Mouse (Mus musculus): ENCODE results near the gene Slc52a3. TPM values are rescaled to one million over a fixed set of nuclear protein-coding genes. Genes with fewer than 3 reads are reported as not detected.

Gene Slc52a3
- polyA plus RNA-seq, 1 experiment from 2014 or later, result 1.3 TPM

DNA sequence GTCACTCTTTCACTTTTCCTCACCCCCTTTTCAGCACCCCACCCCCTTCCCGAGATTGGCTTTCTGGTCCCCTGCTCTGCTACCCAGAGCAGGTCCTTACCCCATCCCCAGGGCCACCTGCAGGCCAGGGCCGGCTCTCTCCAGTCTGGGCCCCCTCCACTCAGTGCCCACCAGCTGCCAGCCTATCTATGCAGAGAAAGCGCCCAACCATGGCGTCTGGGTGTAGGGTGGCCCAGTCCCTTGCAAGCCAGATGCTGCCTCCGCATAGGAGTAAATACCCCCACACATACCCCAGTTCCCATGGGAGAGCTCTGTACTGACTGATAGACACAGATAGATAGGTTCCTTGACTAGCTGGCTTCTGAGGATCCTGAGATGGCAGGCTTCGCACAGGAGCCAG, 4.4 kb downstream of the Slc52a3 start:
- H3K36me3 ChIP-seq (replicated peaks), result no peaks in the 10 kb centered on the region
- H3K27me3 ChIP-seq, result peaks cover 48% of the 10 kb centered on the region
- ATAC-seq (ENCODE audit: insufficient read depth), result no peak
- no peak overlapping the region for H3K4me2 ChIP-seq
- H3K27ac ChIP-seq (replicated peaks), result no peak overlapping the region
- peaks cover 43% of the 10 kb centered on the region for H3K4me1 ChIP-seq (replicated peaks)
- H3K9me3 ChIP-seq (replicated peaks), result no peaks in the 10 kb centered on the region
- no peak overlapping the region for H3K9ac ChIP-seq
- WGBS (ENCODE audit: insufficient replicate concordance), result 64% methylated on average over 6 of the region's 6 CpGs
- H3K4me3 ChIP-seq (replicated peaks), result no peak overlapping the region

DNA sequence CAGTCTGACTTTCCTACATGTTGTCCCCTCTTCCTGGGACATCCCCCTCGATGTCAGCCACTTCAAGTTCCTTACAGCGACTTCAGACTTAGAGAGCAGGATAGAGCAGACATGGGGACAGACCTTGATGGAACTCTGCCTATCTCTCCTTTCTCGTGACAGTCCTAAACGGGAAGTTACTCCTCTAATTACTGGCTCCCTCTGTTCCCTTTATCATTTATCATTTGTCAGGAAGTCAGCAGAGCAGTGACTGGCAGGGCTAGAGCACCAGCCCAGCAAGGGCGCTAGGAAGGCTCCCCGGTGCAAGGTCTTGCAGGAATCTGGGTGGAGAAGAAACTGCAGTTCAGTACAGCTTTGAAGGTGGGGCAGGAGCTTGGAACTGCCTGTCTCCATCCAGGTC, 6.2 kb downstream of the Slc52a3 start:
- no peak overlapping the region for H3K27ac ChIP-seq (replicated peaks)
- no peak overlapping the region for H3K4me2 ChIP-seq
- H3K4me1 ChIP-seq (replicated peaks), result peaks cover 28% of the 10 kb centered on the region
- no peak overlapping the region for H3K4me3 ChIP-seq (replicated peaks)
- no peak for ATAC-seq (ENCODE audit: insufficient read depth)
- no peak overlapping the region for H3K9ac ChIP-seq
- peaks cover 37% of the 10 kb centered on the region for H3K27me3 ChIP-seq
- H3K9me3 ChIP-seq (replicated peaks), result no peaks in the 10 kb centered on the region
- 11% methylated on average over 6 of the region's 6 CpGs for WGBS (ENCODE audit: insufficient replicate concordance)
- no peaks in the 10 kb centered on the region for H3K36me3 ChIP-seq (replicated peaks)

DNA sequence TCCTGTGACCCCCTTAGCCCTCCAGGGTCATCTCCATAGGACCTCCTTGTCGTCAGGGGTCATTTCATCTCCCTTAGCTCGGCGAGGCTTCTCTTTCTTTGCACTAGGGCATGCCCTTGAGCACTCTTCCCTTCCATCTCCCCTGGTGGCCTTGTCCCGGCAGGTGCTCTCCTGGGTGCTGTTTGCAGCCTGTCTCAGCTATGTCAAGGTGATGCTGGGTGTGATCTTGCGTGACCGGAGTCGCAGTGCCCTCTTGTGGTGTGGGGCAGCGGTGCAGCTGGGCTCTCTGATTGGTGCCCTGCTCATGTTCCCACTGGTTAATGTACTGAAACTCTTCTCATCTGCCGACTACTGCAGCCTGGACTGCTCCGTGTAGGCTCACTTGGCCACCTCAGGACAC, 11.5 kb downstream of the Slc52a3 start:
- H3K4me3 ChIP-seq (replicated peaks), result no peak overlapping the region
- H3K4me1 ChIP-seq (replicated peaks), result 0 out of 2 replicates have a peak, but pooled peaks cover 3% of the 10 kb centered on the region
- H3K9me3 ChIP-seq (replicated peaks), result no peaks in the 10 kb centered on the region
- H3K27me3 ChIP-seq, result no peaks in the 10 kb centered on the region; the same call in 1 of the 2 replicates
- no peak overlapping the region for H3K9ac ChIP-seq
- ATAC-seq (ENCODE audit: insufficient read depth), result no peak
- WGBS (ENCODE audit: insufficient replicate concordance), result 58% methylated on average over 10 of the region's 10 CpGs
- no peaks in the 10 kb centered on the region for H3K36me3 ChIP-seq (replicated peaks)
- no peak overlapping the region for H3K4me2 ChIP-seq
- no peak overlapping the region for H3K27ac ChIP-seq (replicated peaks)

- Histone ChIP-seq H3K9ac (no peak overlapping the region), H3K4me1 (replicated peaks) (0 out of 2 replicates have a peak, but pooled peaks cover 3% of the 10 kb centered on the region), H3K27me3 (no peaks in the 10 kb centered on the region; the same call in 1 of the 2 replicates), H3K36me3 (replicated peaks) (no peaks in the 10 kb centered on the region), H3K27ac (replicated peaks) (no peak overlapping the region), H3K9me3 (replicated peaks) (no peaks in the 10 kb centered on the region), H3K4me2 (no peak overlapping the region), H3K4me3 (replicated peaks) (no peak overlapping the region)
- 49% methylated on average over 15 of the region's 15 CpGs for WGBS (ENCODE audit: insufficient replicate concordance)
- ATAC-seq (ENCODE audit: insufficient read depth), result no peak
These were observed 12.9 kb downstream of the Slc52a3 start for GRCm38 (mm10) chr2:152009061-152009779.

GRCm38 (mm10) chr2:152010251-152010650, 13.9 kb downstream of the Slc52a3 start:
- Histone ChIP-seq H3K9ac (no peak overlapping the region), H3K4me1 (replicated peaks) (0 out of 2 replicates have a peak, but pooled peaks cover 3% of the 10 kb centered on the region), H3K9me3 (replicated peaks) (no peaks in the 10 kb centered on the region), H3K27me3 (no peaks in the 10 kb centered on the region; the same call in 1 of the 2 replicates), H3K36me3 (replicated peaks) (no peaks in the 10 kb centered on the region), H3K27ac (replicated peaks) (no peak overlapping the region), H3K4me2 (no peak overlapping the region), H3K4me3 (replicated peaks) (no peak overlapping the region)
- 43% methylated on average over 9 of the region's 9 CpGs for WGBS (ENCODE audit: insufficient replicate concordance)
- ATAC-seq (ENCODE audit: insufficient read depth), result no peak

DNA sequence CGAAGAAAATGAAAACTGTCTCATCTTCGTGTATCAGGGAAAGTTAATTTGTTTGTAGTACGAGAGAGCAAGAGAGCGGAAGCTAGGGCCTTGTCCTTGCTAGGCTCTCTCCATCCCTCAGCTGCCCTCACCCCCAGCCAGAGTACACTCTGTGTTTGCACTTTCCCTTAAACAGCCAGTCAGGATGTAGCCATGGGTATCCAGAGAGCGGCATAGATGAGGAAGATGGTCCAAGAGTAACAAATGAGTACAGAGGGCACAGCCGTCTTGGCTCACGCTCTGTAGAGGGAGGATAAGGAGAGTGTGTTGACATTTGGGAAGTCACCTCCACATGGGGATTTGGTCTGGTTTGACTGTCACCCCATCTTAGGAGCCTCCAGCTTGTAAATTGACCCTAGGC, 14.3 kb downstream of the Slc52a3 start:
- Histone ChIP-seq H3K36me3 (replicated peaks) (no peaks in the 10 kb centered on the region), H3K9ac (no peak overlapping the region), H3K4me1 (replicated peaks) (0 out of 2 replicates have a peak, but pooled peaks cover 3% of the 10 kb centered on the region), H3K27me3 (no peaks in the 10 kb centered on the region; the same call in 1 of the 2 replicates), H3K4me2 (no peak overlapping the region), H3K4me3 (replicated peaks) (no peak overlapping the region), H3K9me3 (replicated peaks) (no peaks in the 10 kb centered on the region), H3K27ac (replicated peaks) (no peak overlapping the region)
- ATAC-seq (ENCODE audit: insufficient read depth), result no peak
- WGBS (ENCODE audit: insufficient replicate concordance), result 73% methylated on average over 7 of the region's 7 CpGs

DNA sequence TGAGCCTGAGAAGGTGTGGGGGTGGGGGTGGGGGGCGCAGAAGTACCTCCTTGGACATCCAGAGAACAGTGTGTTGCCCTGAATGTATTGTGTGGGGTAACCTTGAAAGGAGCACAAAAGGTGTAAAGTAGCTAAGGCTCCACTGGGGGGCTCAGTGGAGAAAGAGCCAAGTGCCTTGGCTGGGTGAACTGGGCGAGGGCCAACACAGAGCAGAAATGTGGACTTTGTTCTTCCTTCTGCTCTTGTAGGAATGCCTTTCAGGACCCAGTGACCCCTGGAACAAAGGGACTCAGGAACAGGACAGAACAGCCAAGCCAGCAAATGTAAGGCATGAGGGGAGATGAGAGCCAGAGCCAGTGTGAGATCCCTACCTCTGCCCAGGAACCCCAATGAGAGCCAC, 15.4 kb downstream of the Slc52a3 start:
- no peaks in the 10 kb centered on the region for H3K36me3 ChIP-seq (replicated peaks)
- WGBS (ENCODE audit: insufficient replicate concordance), result 34% methylated on average over 2 of the region's 2 CpGs
- H3K4me1 ChIP-seq (replicated peaks), result 0 out of 2 replicates have a peak, but pooled peaks cover 3% of the 10 kb centered on the region
- H3K27me3 ChIP-seq, result no peaks in the 10 kb centered on the region; the same call in 1 of the 2 replicates
- no peak overlapping the region for H3K4me3 ChIP-seq (replicated peaks)
- H3K9me3 ChIP-seq (replicated peaks), result no peaks in the 10 kb centered on the region
- H3K9ac ChIP-seq, result no peak overlapping the region
- no peak overlapping the region for H3K4me2 ChIP-seq
- no peak overlapping the region for H3K27ac ChIP-seq (replicated peaks)
- ATAC-seq (ENCODE audit: insufficient read depth), result peak; percentile 12; the same call in 1 of the 2 replicates

- 45% methylated on average over 4 of the region's 4 CpGs for WGBS (ENCODE audit: insufficient replicate concordance)
- H3K9me3 ChIP-seq (replicated peaks), result no peaks in the 10 kb centered on the region
- no peaks in the 10 kb centered on the region for H3K36me3 ChIP-seq (replicated peaks)
- no peak overlapping the region for H3K4me2 ChIP-seq
- no peak overlapping the region for H3K27ac ChIP-seq (replicated peaks)
- 0 out of 2 replicates have a peak, but pooled peaks cover 3% of the 10 kb centered on the region for H3K4me1 ChIP-seq (replicated peaks)
- 0 out of 2 replicates have a peak, but pooled peaks have one; percentile 15 for ATAC-seq (ENCODE audit: insufficient read depth)
- no peak overlapping the region for H3K4me3 ChIP-seq (replicated peaks)
- H3K9ac ChIP-seq, result no peak overlapping the region
- H3K27me3 ChIP-seq, result no peaks in the 10 kb centered on the region
These were observed 15.9 kb downstream of the Slc52a3 start for GRCm38 (mm10) chr2:152012222-152012621.

- Histone ChIP-seq H3K27me3 (no peaks in the 10 kb centered on the region), H3K9me3 (replicated peaks) (no peaks in the 10 kb centered on the region), H3K4me3 (replicated peaks) (no peak overlapping the region), H3K9ac (no peak overlapping the region), H3K27ac (replicated peaks) (no peak overlapping the region), H3K4me2 (no peak overlapping the region), H3K4me1 (replicated peaks) (0 out of 2 replicates have a peak, but pooled peaks cover 3% of the 10 kb centered on the region), H3K36me3 (replicated peaks) (no peaks in the 10 kb centered on the region)
- 47% methylated on average over 2 of the region's 2 CpGs for WGBS (ENCODE audit: insufficient replicate concordance)
- ATAC-seq (ENCODE audit: insufficient read depth), result no peak
These were observed 16.4 kb downstream of the Slc52a3 start for GRCm38 (mm10) chr2:152012701-152013100.

GRCm38 (mm10) chr2:152015997-152016396, 19.7 kb downstream of the Slc52a3 start:
- Histone ChIP-seq H3K27ac (replicated peaks) (no peak overlapping the region), H3K9me3 (replicated peaks) (no peaks in the 10 kb centered on the region), H3K4me3 (replicated peaks) (no peak overlapping the region), H3K4me1 (replicated peaks) (0 out of 2 replicates have a peak, but pooled peaks cover 3% of the 10 kb centered on the region), H3K36me3 (replicated peaks) (no peaks in the 10 kb centered on the region), H3K9ac (no peak overlapping the region), H3K27me3 (no peaks in the 10 kb centered on the region), H3K4me2 (no peak overlapping the region)
- no peak for ATAC-seq (ENCODE audit: insufficient read depth)
- WGBS (ENCODE audit: insufficient replicate concordance), result 37% methylated on average over 4 of the region's 4 CpGs

DNA sequence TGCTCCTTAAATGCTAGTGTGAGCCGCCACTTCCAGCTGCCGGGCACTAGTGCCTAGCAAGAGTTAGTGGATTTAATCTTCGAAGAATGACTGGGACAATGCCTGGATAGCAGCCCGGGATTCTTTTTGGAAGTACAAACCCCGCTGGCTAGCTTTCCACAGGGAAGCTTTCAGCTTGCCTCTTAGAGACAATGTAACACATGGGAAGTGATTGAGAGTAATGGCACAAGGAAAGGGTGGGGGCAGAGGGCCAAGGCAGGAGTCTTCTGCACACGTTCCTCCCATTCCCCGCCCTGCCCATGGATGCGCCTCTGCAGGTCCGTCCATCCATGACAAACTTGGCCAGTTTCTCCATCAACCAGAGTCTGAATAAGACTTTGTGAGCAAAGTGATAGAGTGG, 20.4 kb downstream of the Slc52a3 start:
- Histone ChIP-seq H3K4me3 (replicated peaks) (no peak overlapping the region), H3K4me2 (no peak overlapping the region), H3K4me1 (replicated peaks) (0 out of 2 replicates have a peak, but pooled peaks cover 3% of the 10 kb centered on the region), H3K36me3 (replicated peaks) (no peaks in the 10 kb centered on the region), H3K27ac (replicated peaks) (no peak overlapping the region), H3K9ac (no peak overlapping the region), H3K27me3 (no peaks in the 10 kb centered on the region), H3K9me3 (replicated peaks) (no peaks in the 10 kb centered on the region)
- WGBS (ENCODE audit: insufficient replicate concordance), result 68% methylated on average over 9 of the region's 9 CpGs
- ATAC-seq (ENCODE audit: insufficient read depth), result no peak

Data from liver, embryonic 15.5 days (tissue).